Mouse (Mus musculus) neural tube, embryonic 12.5 days (tissue): ENCODE results near the gene Stat4. TPM values are rescaled to one million over a fixed set of nuclear protein-coding genes. Genes with fewer than 3 reads are reported as not detected.

Experiments
- ATAC-seq: fragments of 200-750 bp; cut with Nextera tagmentation; 2 replicates; pipeline ENCODE4 v1.8.0; 2017; ENCODE audit warnings: low read depth, mild to moderate bottlenecking, moderate TSS enrichment, moderate library complexity; ENCODE audit not compliant: low FRiP score
- H3K27ac ChIP-seq: fragments of 300-500 bp; sonication (generic); 2 replicates; pipeline ENCODE4 v1.5.1; 2016
- H3K27me3 ChIP-seq: fragments of 300-500 bp; sonication (generic); replicated peaks from 2 replicates; pipeline ENCODE4 v1.6.1; 2016; ENCODE audit warnings: mild to moderate bottlenecking
- H3K36me3 ChIP-seq: fragments of 300-500 bp; sonication (generic); 2 replicates; pipeline ENCODE4 v1.6.1; 2016; ENCODE audit warnings: mild to moderate bottlenecking
- H3K4me1 ChIP-seq: fragments of 300-500 bp; sonication (generic); 2 replicates; pipeline ENCODE4 v1.6.1; 2016
- H3K4me2 ChIP-seq: fragments of 300-500 bp; sonication (generic); replicated peaks from 2 replicates; pipeline ENCODE4 v1.6.1; 2016; ENCODE audit warnings: mild to moderate bottlenecking
- H3K4me3 ChIP-seq: fragments of 300-500 bp; sonication (generic); 2 replicates; pipeline ENCODE4 v1.5.1; 2016
- H3K9ac ChIP-seq: fragments of 300-500 bp; sonication (generic); 2 replicates; pipeline ENCODE4 v1.6.1; 2016; ENCODE audit warnings: mild to moderate bottlenecking
- H3K9me3 ChIP-seq: fragments of 300-500 bp; sonication (generic); 2 replicates; pipeline ENCODE4 v1.6.1; 2016; ENCODE audit warnings: mild to moderate bottlenecking
- WGBS: fragments of 180-500 bp; shearing (Covaris S2); methylation state at CpG from one replicate; pipeline ENCODE4 v1.1.7; 2016; 5-methylcytosine and 5-hydroxymethylcytosine counted together
- polyA plus RNA-seq: library from polyadenylated mRNA; unstranded; fragments of >200 nt; fragmentation: Nextera tagmentation; extraction: Ambion mirVana; gene quantifications from 2 replicates; pipeline ENCODE4 v1.2.1, GENCODE M21; 2016

Gene Stat4
- polyA plus RNA-seq, 1 experiment from 2014 or later, result 0.66 TPM

- no peaks in the 10 kb centered on the region for H3K4me1 ChIP-seq
- no peak overlapping the region for H3K4me3 ChIP-seq
- H3K27me3 ChIP-seq, result no peaks in the 10 kb centered on the region
- no peak overlapping the region for H3K4me2 ChIP-seq
- ATAC-seq, result peak; percentile 81
- WGBS, result 7% methylated on average over 10 of the region's 10 CpGs
- H3K27ac ChIP-seq, result no peak overlapping the region
- no peak overlapping the region for H3K9ac ChIP-seq
- H3K36me3 ChIP-seq, result no peaks in the 10 kb centered on the region
- H3K9me3 ChIP-seq, result no peaks in the 10 kb centered on the region
These were observed 92.9 kb downstream of the Stat4 start for GRCm38 (mm10) chr1:52079724-52080367.

- Histone ChIP-seq H3K27ac (no peak overlapping the region), H3K27me3 (no peaks in the 10 kb centered on the region), H3K4me1 (no peaks in the 10 kb centered on the region), H3K36me3 (no peaks in the 10 kb centered on the region), H3K9ac (no peak overlapping the region), H3K4me2 (no peak overlapping the region), H3K4me3 (no peak overlapping the region), H3K9me3 (no peaks in the 10 kb centered on the region)
- 9% methylated on average over 8 of the region's 8 CpGs for WGBS
- ATAC-seq, result no peak
These were observed 93.4 kb downstream of the Stat4 start for GRCm38 (mm10) chr1:52080375-52080774.

DNA sequence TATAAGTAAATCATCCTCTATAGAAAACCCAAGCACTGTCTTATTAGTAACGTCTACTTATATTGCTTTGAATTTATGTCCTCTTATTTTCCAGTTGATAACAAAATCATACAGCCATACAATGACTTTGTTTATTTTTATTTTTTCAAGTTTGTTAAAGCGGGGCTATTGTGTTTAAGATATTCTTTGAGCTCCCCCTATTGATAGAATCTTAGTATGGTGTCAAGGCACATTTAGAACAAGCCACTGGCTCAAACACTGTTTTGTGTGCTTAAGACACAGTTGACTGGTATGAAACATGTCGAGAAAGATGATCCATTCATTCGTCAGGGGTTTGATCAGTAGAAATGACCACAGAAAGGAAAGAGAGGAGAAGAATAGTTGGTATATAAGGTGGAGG is 99.3 kb downstream of the Stat4 start:
- H3K4me1 ChIP-seq, result no peaks in the 10 kb centered on the region
- no peak for ATAC-seq
- 46% methylated on average over 4 of the region's 4 CpGs for WGBS

GRCm38 (mm10) chr1:52087128-52087527 is 100.2 kb downstream of the Stat4 start:
- ATAC-seq, result no peak
- no peak overlapping the region for H3K4me3 ChIP-seq
- H3K36me3 ChIP-seq, result no peaks in the 10 kb centered on the region
- no peaks in the 10 kb centered on the region for H3K9me3 ChIP-seq
- 81% methylated on average over 1 of the region's 1 CpGs for WGBS
- no peaks in the 10 kb centered on the region for H3K4me1 ChIP-seq
- no peak overlapping the region for H3K9ac ChIP-seq
- no peak overlapping the region for H3K4me2 ChIP-seq
- no peak overlapping the region for H3K27ac ChIP-seq
- H3K27me3 ChIP-seq, result no peaks in the 10 kb centered on the region

More for the DNA sequence above, 99.3 kb downstream of the Stat4 start:
- no peak overlapping the region for H3K27ac ChIP-seq
- no peaks in the 10 kb centered on the region for H3K27me3 ChIP-seq
- no peak overlapping the region for H3K4me2 ChIP-seq
- no peak overlapping the region for H3K4me3 ChIP-seq
- H3K36me3 ChIP-seq, result no peaks in the 10 kb centered on the region
- H3K9me3 ChIP-seq, result no peaks in the 10 kb centered on the region
- H3K9ac ChIP-seq, result no peak overlapping the region

DNA sequence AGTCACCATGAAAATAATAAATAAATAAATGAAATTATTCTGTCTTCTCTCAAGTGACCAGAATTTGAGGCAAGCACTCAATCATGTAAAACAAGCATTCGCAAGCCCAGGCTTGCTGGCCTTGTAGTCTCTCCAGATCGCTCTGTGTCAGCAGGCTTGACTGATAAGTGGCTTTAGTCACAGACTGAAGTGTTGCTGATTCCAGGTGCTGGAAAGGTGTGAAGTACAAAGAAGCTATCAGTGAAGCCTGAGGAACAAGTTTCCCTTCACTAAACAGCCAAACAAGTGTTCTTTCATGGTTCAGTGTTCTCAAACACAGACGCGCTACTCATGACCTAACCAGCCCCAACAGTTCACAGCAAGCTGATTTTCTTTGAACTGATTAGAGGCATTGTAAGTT is 101.7 kb downstream of the Stat4 start:
- Histone ChIP-seq H3K9ac (no peak overlapping the region), H3K4me3 (no peak overlapping the region), H3K36me3 (no peaks in the 10 kb centered on the region), H3K4me1 (no peaks in the 10 kb centered on the region), H3K27ac (no peak overlapping the region), H3K4me2 (no peak overlapping the region), H3K27me3 (no peaks in the 10 kb centered on the region), H3K9me3 (no peaks in the 10 kb centered on the region)
- no peak for ATAC-seq
- WGBS, result 85% methylated on average over 4 of the region's 4 CpGs

DNA sequence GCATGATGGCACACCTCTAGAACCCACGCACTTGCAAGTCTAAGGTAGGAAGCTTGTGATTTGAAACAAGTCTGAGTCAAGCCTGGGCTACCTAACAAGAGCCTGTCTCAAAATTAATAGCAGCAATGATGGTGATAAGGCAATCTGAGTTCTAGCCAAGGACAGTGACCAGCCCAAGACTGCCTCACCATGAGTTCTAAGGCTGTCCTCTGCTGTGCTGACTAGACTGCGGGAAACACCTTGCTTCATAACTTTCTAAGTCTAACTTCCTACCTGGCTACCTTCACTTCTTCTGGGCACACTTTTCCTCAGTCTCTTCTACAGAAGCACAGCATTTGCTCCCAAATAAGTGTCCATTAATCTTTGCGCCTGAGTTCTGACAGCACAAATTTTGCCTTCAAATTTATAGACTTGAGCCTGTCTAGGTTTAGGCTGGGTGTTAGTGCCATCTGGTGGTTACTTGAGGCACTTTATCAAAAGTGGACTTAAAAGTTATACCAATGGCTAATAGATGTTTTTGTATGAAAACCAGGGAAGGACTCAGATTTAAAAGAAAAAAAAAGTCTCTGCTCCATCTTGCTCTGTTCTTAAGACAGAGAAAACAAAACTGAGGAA is 111.8 kb downstream of the Stat4 start:
- Histone ChIP-seq H3K4me2 (no peak overlapping the region), H3K4me1 (no peaks in the 10 kb centered on the region), H3K4me3 (no peak overlapping the region), H3K27ac (no peak overlapping the region), H3K27me3 (no peaks in the 10 kb centered on the region), H3K9ac (no peak overlapping the region), H3K36me3 (no peaks in the 10 kb centered on the region), H3K9me3 (no peaks in the 10 kb centered on the region)
- WGBS, result 78% methylated on average over 3 of the region's 3 CpGs
- no peak for ATAC-seq

- ATAC-seq, result no peak
- Histone ChIP-seq H3K9ac (no peak overlapping the region), H3K27me3 (no peaks in the 10 kb centered on the region)
These were observed 113.5 kb downstream of the Stat4 start for GRCm38 (mm10) chr1:52100496-52100895.

DNA sequence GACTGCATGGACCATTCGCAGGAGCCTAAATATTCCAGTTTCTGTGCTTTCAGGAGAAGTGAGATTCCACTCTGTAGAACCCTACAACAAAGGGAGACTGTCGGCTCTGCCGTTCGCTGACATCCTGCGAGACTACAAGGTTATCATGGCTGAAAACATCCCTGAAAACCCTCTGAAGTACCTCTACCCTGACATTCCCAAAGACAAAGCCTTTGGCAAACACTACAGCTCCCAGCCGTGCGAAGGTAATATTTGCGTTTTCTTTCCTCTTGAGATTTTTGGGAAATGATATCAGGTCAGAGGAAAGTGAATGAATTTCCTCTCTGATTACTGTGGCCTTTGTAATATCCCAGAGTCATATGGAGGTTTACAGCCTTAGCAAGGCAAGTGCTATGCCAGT is 115.8 kb downstream of the Stat4 start:
- H3K4me3 ChIP-seq, result no peak overlapping the region
- WGBS, result 92% methylated on average over 8 of the region's 8 CpGs
- no peak for ATAC-seq
- no peaks in the 10 kb centered on the region for H3K9me3 ChIP-seq
- no peak overlapping the region for H3K9ac ChIP-seq
- no peaks in the 10 kb centered on the region for H3K4me1 ChIP-seq
- no peaks in the 10 kb centered on the region for H3K36me3 ChIP-seq
- H3K27me3 ChIP-seq, result no peaks in the 10 kb centered on the region
- H3K27ac ChIP-seq, result no peak overlapping the region
- no peak overlapping the region for H3K4me2 ChIP-seq

More at GRCm38 (mm10) chr1:52100496-52100895, 113.5 kb downstream of the Stat4 start:
- Histone ChIP-seq H3K9me3 (no peaks in the 10 kb centered on the region), H3K4me2 (no peak overlapping the region), H3K27ac (no peak overlapping the region), H3K4me1 (no peaks in the 10 kb centered on the region), H3K4me3 (no peak overlapping the region), H3K36me3 (no peaks in the 10 kb centered on the region)
- WGBS, result 74% methylated on average over 6 of the region's 6 CpGs

DNA sequence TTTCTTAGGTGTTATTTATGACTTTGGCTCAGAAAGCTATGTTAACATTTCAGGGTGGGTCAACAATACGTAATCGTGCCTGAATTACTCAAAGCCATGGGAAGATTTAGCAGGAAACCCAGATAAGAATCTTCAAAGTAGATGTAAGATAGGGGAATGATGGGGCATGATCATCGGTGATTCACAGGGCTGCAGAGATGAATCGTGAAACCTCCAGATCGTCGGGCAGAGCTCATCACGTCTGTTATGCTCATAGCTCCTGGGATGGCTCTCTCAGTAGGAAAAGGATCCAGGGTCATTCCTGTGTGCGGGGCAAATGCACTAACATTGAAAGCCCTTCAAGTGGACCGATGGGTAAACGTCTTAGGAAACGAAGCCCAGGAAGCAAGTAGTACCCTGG is 120.3 kb downstream of the Stat4 start:
- Histone ChIP-seq H3K9ac (no peak overlapping the region), H3K27ac (no peak overlapping the region), H3K4me3 (no peak overlapping the region), H3K36me3 (no peaks in the 10 kb centered on the region), H3K9me3 (no peaks in the 10 kb centered on the region), H3K27me3 (no peaks in the 10 kb centered on the region), H3K4me2 (no peak overlapping the region), H3K4me1 (no peaks in the 10 kb centered on the region)
- no peak for ATAC-seq
- WGBS, result 84% methylated on average over 11 of the region's 11 CpGs

DNA sequence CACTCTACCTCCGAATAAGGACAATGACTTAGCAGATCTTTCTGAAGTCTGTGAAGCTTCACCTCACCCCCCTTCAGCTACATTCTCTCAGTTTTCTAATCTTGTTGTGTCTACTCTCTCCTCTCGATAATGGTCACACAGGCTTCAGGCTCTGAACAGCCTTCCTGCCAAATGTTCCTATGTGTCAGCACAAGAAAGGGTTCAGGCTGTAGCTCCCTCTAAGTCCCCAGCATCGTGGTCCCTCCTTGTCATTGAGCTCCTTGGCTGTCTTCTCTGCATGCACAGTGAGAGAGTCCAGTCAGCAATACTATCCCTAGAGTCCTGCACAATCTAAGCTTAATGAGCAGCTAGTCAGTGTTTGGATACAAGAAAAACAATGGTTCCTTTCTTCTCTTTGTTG is 124.3 kb downstream of the Stat4 start:
- Histone ChIP-seq H3K9ac (no peak overlapping the region), H3K36me3 (no peaks in the 10 kb centered on the region), H3K4me3 (no peak overlapping the region), H3K27me3 (no peaks in the 10 kb centered on the region), H3K4me1 (no peaks in the 10 kb centered on the region), H3K4me2 (no peak overlapping the region), H3K27ac (no peak overlapping the region), H3K9me3 (no peaks in the 10 kb centered on the region)
- no peak for ATAC-seq
- WGBS, result 78% methylated on average over 3 of the region's 3 CpGs

DNA sequence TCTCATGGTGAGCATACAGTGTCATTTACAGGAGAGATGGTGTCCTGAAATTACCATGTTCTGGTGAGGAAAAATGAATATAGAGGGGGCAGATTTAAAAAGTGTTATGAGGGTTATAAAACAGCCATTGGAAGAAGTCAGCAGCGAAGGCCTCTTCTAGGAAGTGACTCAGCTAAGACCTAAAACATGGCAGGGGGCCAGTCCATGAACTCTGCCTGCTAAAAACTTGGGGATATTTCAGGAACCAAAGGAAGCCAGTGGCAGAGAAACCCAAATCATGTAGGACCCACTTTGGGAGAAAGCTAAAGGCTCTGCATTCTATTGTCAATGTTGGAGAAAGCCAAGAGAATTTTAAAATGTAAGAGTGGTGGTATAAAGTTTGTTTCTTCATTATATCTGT is 125.4 kb downstream of the Stat4 start:
- Histone ChIP-seq H3K27me3 (no peaks in the 10 kb centered on the region), H3K36me3 (no peaks in the 10 kb centered on the region), H3K4me2 (no peak overlapping the region), H3K4me3 (no peak overlapping the region), H3K9ac (no peak overlapping the region), H3K9me3 (no peaks in the 10 kb centered on the region), H3K4me1 (no peaks in the 10 kb centered on the region), H3K27ac (no peak overlapping the region)
- WGBS, result 89% methylated on average over 1 of the region's 1 CpGs
- ATAC-seq, result no peak

- Histone ChIP-seq H3K9ac (no peak overlapping the region), H3K27ac (no peak overlapping the region), H3K9me3 (no peaks in the 10 kb centered on the region), H3K36me3 (no peaks in the 10 kb centered on the region), H3K4me2 (peak overlapping the region; percentile 56), H3K4me3 (peak overlapping the region; percentile 26; the same call in 1 of the 2 replicates), H3K27me3 (no peaks in the 10 kb centered on the region), H3K4me1 (no peaks in the 10 kb centered on the region)
- WGBS, result 25% methylated on average over 7 of the region's 7 CpGs
- peak; percentile 33 for ATAC-seq
These were observed 126.2 kb downstream of the Stat4 start for GRCm38 (mm10) chr1:52113067-52113665.
